Mouse (Mus musculus): ENCODE data around the gene 4930564D02Rik.

The 4930564D02Rik gene

DNA sequence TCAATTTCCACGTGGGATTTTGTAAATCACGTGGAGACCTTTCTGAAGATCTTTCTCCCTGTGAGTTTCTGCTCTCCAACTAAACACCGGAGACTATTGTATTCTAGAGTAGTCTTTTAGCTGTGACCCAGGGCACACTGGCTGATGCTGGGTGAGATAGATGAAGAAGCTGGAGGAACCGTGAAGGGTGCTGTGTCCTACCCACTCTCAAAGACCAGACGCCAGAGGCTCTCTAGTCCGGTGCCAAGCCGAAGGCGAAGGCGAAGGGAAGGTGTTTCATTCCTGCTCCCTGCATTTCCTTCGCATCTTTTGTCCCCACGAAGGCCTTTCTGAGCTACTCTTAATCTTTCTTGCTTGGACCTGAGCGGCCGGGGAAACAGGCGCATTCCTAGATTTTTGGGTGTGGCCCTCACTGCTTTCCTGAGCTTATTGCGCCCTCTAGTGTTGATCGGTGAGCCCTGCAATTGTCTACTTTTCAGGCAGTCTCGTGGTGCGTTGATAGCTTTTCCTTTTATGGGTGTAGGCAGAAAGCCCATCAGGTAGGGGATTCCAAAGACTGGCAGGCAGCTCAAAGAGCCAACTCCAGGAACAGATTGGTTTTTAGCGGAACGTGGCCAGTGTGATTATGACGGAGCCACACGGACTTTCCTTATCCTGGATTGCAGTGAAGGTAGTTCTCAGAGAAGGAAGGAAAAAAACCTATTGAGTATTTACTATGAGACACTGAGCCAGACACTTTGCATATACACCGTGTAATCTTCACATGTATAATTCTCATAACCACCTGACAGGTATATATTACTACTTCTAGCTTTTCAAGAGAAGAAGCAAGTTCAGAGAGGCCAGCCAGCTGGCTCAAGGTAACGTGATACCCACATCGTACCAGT lies 7.8 kb upstream of the 4930564D02Rik start:
- peak; percentile 93 for DNase-seq (ENCODE audit: low read depth, low spot score)

DNA sequence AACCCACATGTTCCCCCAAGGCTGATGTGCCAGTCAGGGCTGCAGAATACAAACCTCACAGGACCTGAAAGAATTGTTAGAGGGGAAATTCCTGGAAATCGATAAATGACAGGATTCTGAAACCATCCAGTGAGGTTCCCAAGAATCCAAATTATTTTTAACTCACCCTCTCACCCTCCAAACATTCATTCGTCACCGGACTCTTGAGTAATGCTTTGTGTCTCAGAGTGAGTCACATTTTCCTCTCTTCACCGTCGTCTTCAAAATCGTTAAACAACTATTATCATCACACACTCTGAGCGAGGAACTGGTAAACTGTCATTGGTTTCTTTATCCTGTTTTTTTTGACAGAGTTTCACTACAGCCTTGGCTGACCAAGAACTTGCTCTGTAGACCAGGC lies 6.7 kb upstream of the 4930564D02Rik start:
- DNase-seq (ENCODE audit: low read depth, low spot score): no peak

DNA sequence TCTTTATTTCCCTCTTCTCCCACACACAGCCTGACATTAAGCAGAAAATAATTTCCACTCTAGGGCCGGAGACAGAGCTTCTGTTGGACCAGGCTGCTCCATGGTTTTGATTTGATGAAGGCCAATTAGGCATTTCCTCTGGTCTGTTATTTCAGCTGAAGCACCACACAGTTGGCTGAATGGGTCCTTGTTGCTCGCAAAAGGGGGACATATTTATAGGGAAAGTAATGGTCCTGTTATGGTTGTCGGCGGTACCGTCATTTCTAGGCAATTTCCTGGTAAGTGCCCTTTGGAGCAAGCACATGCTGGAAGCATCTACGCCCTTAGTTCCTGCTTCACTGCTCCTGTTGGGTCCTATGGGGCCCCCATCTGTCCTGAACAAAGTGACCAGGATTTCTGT lies 5.7 kb upstream of the 4930564D02Rik start:
- no peak for DNase-seq (ENCODE audit: low read depth, low spot score)

DNA sequence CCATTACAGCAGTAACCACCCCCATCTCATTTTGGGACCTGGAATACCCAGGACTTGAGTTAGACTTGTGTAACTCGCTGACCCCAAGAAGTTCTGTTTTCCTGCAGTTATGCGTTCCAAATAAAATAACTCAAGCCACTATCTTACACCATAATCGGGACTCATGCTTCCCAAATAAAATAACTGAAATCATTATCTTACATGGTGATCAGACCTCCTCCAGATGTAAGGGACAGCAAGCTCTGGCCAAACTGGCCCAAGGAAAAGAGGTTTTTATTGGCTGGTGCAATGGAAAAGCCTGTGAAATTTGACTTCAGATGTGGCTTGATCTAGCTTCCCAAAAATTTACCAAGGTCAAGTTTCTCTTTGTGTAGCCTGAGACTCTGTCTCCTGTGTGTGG lies 5.1 kb upstream of the 4930564D02Rik start:
- DNase-seq (ENCODE audit: low read depth, low spot score): no peak

DNA sequence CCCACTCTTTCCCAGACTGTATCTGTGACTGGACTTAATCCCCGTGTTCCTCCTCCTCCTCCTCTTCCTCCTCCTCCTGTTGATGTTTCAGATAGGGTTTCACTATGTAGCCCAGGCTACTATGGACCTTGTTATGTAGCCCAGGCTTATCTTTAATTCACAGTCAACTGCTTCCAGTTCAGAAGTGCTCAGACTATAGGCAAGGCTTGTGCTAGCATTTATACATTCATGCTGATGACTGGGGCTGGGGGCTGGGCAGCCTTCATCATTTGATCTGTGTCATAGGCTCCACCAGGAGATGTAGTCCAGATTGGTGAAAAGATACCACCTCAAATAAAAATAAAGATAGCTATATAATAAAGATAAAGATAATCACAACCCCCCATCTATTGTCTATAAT lies 4.7 kb upstream of the 4930564D02Rik start:
- DNase-seq (ENCODE audit: low read depth, low spot score): no peak

DNA sequence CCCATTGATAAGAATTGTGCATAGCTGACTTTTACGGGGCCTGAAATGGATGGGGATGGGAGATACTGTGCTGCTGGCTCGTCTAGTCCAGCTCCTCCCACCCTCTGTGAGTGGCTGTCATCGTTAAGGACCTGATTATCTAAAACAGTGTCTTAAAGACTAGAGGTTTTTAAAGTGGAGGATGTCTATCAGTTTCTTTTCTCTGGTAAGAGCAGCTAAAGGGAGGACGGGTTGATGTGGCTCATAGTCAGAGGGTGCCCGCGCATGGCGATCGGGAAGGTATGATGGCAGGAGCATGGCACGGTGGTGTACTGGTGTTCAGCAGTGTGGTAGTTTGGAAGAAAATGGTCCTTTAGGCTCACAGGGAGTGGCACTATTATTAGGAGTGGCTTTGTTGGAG lies 4.0 kb upstream of the 4930564D02Rik start:
- no peak for DNase-seq (ENCODE audit: low read depth, low spot score)

DNA sequence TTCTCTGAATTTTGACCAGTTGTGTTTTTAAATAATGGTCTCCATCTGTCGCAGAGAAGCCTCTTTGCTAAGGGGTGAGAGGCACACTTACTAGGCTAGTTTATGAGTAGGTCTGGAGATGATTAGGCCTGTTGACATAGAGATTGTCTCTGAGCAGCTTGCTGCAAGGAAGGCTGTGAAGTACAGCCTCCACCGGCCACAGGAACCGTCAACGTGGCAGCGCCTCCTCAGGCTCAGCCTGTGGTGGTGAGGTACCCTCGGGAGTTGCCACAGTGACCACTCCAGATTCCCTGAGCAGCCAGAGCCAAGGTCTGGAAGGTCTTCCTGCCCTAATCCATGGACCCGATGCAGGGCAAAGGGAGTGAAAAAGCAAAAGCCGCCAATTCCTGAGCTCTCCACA lies 3.9 kb downstream of the 4930564D02Rik start:
- DNase-seq (ENCODE audit: low read depth, low spot score): no peak

DNA sequence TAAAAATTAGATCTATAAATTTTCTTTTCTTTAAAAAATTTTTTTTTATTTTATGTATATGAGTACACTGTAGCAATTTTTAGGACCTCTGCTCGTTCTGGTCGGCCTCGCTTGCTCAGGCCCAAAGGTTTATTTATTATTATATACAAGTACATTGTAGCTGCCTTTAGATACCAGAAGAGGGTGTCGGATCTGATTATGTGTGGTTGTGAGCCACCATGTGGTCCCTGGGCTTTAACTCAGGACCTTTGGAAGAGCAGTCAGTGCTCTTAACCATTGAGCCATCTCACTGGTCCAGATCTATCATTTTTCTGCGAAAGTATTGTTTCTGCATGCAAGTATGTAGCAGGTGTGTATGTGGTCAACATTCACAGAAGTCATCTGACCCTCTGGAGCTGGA lies 4.6 kb downstream of the 4930564D02Rik start:
- DNase-seq (ENCODE audit: low read depth, low spot score): no peak

DNA sequence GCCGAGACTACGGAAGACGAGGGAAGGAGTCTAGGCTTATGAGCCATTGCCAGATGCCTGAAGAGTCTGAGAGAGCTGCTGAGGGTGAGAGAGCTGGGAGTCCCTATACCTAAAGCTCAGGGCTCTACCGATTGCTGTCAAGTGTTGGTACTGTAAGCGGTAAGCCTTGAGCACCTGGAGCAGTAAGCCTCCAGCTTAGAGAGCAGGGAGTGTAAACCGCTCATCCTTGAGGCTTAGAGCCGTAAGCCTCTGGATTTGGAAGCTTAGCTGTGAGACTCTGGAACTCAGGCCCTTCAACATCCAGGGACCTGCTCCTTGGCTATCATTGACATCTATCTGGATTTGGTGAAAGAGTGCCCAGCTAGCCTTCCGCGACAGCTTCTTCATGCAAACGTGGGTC lies 5.9 kb downstream of the 4930564D02Rik start:
- DNase-seq (ENCODE audit: low read depth, low spot score): no peak

DNA sequence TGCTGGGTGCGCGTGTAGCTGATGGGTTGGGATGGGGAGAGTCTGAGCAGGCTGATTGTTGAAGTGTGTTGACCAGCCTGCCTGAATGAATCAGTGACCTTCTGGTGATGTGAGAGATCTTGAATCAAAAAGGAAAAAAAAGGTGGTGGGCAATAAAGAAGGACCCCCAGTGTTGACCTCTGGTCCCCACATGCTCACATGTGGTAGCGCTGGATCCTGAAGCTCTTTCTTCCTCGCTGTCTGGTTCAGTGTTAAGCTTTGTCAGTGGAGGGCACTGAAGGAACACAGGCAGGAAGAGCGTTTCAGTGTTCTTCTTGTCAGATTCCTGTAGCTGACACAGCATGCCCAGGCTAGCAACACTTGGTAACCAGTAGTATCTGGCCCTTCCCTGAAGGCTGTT lies 9.2 kb downstream of the 4930564D02Rik start:
- no peak for DNase-seq (ENCODE audit: low read depth, low spot score)

DNA sequence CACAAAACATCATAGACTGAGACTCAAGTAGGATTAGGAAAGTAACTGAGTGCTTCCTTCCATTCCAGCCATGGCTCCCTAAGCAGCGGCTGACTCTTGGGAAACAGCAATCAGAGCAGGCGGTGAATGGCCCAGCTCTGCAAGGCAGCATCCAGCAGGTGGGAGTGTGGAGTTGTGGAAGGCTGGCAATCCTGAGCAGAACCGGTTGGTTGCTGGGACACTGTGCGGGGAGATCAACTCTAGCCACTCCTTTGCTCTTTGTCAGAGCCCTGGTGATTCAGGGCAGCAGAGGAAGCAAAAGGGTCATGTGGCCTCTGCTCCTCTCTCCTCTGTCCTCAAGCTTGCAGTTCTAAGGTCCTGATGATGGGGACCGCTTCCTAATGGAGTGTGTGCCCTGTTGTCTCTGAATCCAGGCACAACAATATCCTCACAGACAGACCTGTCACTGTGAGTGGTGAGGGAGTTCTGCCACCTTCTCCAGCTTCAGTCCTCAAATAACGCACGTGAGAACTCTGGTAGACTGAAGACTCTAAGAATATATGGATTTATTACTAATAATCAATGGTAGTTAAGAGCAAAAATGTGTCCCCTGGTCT lies 11.7 kb downstream of the 4930564D02Rik start:
- DNase-seq (ENCODE audit: low read depth, low spot score): peak; percentile 88

DNA sequence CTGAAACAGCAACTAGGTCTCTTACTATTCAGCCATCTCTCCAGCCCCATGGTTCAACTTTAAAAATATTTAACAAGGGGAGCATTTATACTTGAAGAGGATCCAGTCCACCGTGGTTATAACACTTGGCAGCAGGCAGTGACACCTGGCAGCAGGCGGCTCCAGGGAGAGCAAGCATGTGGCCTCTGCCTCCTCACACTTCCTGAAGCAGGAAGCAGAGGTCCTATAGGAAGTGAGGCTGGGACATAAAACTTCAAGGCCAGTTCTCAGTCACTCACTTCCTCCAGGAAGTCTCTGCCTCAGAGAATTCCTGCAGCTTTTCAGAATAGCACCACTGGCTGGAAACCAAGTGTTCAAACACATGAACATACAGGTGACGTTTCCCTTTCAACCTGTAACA lies 20.7 kb downstream of the 4930564D02Rik start:
- DNase-seq (ENCODE audit: low read depth, low spot score): no peak

DNA sequence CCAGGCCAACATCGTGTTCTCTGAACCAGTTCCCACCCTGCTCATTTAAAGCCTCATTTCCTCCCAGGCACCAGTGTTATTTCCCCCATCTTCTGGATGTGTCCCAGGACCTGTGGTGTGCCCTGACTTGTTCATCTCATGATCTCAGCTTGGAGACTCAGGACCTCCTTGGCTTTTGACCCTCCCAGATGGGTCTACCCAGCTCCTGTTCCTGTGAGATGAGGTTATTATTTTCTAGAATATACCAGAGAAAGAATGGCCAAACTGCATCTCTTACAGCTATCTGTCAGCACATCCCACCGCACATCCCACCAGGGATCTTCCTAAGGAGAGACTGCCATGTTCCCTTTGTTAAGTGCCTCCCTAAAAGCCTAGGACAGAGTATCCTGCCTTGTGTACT lies 22.0 kb downstream of the 4930564D02Rik start:
- no peak for DNase-seq (ENCODE audit: low read depth, low spot score)

DNA sequence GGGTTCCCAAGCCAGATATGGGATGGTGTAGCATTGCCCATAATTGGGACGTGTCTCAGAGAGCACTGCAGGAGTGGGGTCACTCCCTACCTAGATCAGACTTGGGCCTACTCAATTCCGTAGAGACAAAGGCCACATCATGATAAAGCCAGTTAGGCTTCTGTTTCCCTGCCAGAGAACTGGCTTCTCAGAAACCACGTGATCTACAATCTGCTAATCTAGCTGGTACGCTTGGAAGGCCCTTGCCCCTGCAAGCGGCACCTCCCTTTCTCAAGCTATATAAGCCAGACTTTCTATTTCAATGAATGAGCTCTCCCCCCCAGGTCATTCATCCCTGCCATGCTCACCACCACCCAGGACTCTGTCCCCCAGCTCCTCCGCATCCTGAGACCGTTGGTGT lies 23.5 kb downstream of the 4930564D02Rik start:
- no peak for DNase-seq (ENCODE audit: low read depth, low spot score)

DNA sequence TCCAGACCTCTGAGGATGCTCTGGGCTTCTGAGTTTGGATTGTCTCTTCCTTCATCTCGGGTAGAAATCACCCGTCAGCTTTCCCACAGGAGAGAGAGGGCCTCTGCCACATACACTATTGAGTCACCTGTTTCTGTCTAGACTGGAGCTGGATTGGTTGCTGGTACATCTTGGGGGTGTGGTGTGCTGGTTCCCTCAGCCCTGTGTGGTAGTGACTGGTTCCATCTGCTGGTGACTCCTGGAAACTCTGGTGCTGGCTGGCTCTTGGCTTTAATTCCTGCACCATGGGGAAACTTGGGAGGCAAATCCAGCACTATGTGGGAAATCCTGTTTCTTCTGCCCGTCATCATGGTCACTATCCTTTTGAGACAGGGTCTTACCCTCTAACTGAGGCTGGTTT lies 24.3 kb downstream of the 4930564D02Rik start:
- peak; percentile 78 for DNase-seq (ENCODE audit: low read depth, low spot score)

DNA sequence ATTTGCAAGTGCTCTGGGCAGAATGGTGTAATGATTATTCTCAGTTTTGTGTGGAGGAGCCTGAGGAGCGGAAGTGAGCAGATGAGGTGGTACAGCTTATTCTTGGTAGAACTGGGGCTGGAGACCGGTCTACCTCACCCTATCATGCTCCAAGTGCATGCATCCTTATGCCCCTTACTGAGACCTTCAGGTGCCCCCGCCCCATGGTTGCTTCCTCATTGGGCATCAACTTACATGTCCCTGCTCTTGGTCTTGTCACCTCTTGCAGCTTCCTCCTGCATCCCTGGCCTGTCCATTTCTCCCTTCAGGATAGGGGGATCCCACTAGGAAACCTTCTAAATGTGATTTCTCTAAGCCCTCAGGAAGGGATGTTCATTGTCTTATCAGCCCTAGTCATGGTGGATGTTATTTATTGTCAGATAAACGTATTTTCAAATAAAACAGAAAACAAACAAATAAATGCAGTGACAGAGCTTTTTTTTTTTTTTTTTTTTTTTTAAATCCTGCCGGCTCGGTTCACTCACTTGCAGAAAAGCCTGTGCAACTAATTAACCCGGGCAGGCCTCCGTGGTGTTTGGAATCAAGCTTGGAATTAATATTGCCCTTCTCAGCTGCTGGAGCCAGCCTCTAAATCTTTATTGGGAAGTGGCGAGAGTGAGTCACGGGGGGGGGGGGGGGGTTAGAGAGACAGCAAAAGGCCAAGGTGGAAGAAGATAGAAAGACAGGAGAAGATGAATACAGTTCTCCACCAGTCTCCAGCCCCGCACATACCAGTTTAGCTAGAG lies 26.3 kb downstream of the 4930564D02Rik start:
- no peak for DNase-seq (ENCODE audit: low read depth, low spot score)

DNA sequence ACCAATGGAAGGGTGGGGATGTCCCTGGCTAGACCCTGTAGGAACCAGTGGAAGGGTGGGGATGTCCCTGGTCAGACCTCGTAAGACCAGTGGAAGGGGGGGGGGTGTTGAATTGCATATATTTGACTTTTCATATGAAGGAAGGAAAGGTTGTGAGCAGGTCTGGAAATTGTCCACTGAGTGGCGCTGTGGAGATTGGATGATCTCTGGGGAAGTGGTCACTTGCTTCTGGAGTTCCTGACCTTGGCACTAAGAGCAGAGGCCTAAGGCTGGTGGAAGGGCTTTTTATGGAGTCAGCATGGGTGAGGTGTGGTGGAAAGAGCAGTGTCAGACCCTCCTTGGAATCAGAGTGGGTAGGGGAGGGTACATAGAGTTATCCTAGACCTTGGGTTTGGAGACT lies 27.8 kb downstream of the 4930564D02Rik start:
- DNase-seq (ENCODE audit: low read depth, low spot score): peak; percentile 22

DNA sequence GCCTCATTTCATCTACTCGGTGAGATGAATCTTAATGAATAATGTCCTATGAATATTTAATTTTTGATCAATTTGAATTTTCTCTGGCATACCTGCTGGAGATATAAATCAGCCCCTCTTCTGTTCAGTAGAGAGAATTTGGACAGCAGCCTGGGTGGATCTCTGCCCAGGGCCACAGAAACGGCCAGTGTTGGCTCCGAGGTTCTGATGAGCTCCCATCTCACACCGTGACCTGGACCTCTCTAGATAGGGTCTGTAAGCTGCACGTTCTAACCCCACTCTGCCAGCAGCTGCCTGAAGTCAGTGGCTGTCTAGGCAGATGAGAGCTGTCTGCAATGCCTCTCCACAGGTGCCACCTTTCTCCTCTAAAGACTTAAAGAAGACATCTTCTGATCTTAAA lies 28.4 kb downstream of the 4930564D02Rik start:
- no peak for DNase-seq (ENCODE audit: low read depth, low spot score)

DNA sequence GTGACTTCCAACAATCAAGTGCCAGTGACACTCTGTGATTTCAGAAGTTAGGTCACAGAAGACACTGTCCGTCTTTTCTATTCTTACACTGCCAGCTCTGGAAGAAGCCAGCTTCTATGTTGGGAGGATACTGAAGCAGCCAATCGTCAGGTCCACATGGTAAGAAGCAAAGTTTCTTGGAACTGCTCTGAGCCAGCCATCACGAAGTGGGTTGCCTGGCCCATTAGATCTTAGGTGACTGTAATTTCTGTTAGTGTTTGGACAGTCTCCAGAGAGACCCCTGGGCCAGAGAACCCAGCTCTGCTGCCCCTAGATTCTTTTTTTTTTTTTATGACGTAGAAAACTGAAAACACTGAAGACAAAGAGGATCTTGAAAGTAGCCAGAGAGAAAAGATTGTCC lies 30.9 kb downstream of the 4930564D02Rik start:
- no peak for DNase-seq (ENCODE audit: low read depth, low spot score)

DNA sequence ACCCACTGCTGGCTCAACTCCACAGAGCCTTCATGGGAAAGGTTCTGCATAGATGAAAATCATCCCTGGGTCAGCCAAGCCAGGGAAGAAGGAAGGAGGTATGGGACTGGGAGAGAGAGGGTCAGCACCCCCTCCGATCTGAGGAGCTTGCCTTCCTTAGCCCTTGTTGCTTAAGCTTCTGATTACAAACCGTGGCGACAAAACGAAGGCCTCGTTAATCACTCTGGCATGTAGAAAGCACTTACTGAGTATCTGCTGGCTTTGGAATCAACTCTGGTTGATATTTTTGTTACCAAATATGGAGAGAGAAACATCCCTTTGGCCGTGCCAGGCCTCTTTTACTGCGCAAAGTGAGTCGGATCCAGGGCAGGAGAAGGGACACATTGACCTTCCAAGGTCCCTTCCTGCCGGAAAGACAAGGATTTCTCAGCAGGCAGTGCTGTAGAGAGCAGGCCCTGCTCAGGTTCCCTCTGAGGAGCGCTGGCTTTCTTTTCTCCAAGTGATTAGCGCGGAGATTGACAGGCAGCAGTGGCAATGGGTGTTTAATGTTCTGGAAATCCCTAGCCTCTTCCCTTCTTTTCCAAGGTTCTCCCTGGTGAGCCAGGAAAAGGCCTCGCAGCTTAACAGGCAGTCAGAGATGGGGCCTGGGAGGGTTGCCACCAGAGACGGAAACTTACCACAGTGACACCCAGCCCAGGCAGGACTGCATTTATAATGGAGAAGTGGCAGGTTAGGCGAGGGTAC lies 33.1 kb downstream of the 4930564D02Rik start:
- DNase-seq (ENCODE audit: low read depth, low spot score): no peak

DNA sequence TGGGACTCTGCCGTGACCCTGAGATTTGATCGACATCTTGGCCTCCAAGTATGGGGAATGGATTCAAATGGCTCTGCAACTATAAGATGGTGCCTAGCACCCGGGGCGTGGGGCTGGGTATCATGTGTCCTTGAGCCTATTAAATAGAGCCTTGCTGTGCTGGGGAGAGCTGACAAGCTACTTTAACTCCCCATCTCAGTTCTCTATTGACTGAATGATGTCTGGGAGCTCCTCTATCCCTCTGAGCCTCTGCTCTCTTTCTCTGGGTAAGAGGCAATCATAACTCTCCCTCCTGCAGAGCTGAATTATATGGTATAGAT lies 33.6 kb downstream of the 4930564D02Rik start:
- DNase-seq (ENCODE audit: low read depth, low spot score): no peak

DNA sequence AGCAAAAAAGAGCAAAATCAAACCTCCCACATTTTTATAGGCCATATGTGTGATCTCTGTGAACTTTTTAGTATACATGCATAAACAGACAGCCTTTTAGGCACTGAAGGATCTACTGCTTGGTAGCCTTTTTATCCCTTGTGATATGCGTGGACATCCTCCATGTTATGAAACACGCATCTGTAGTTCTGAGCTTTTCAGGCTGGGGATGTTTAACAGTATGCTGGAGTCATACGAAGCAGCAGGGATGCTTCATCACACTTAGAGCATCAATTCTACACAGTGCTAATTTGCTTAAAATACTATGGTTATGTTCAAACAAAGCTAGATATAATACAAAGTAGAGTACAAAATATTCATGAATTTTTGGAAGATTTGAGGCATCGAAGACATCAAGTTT lies 39.2 kb downstream of the 4930564D02Rik start:
- no peak for DNase-seq (ENCODE audit: low read depth, low spot score)
